Mouse (Mus musculus) G1E (cell line): Measurements from ENCODE around the gene Gm11567. TPM values are rescaled to one million over a fixed set of nuclear protein-coding genes. Genes with fewer than 3 reads are reported as not detected.
"Not testable (repeated sequence)": the region's sequence is repeated elsewhere in the genome, so short reads cannot be mapped to it uniquely, and the experiment has no call there.

Experiments
- ATAC-seq: 2 replicates; pipeline ENCODE4 v1.8.0; 2016; ENCODE audit warnings: mild to moderate bottlenecking; ENCODE audit not compliant: insufficient number of reproducible peaks, poor library complexity, low FRiP score, severe bottlenecking; ENCODE audit errors: extremely low read depth
- DNase-seq: peaks from one replicate; pipeline ENCODE4 v3.0.0; 2012; ENCODE audit warnings: low spot score
- H3K27me3 ChIP-seq: 2 replicates; pipeline ENCODE4 v1.6.1; 2012; ENCODE audit warnings: mild to moderate bottlenecking, low read length, inconsistent platforms; ENCODE audit not compliant: insufficient read depth
- H3K36me3 ChIP-seq: replicated peaks from 2 replicates; pipeline ENCODE3; 2012; ENCODE audit warnings: mild to moderate bottlenecking, inconsistent platforms
- H3K4me1 ChIP-seq: 2 replicates; pipeline ENCODE4 v1.6.1; 2012; ENCODE audit warnings: low read depth, low read length, inconsistent platforms, mixed read lengths; ENCODE audit not compliant: insufficient read depth
- H3K4me3 ChIP-seq: 2 replicates; pipeline ENCODE4 v1.5.1; 2012; ENCODE audit warnings: low read depth, mild to moderate bottlenecking, inconsistent platforms, low read length, moderate library complexity, mixed read lengths
- H3K9me3 ChIP-seq: replicated peaks from 2 replicates; pipeline ENCODE4 v1.6.1; 2012; ENCODE audit warnings: inconsistent platforms
- CTCF ChIP-seq: IDR thresholded peaks from 2 replicates; pipeline ENCODE4 v1.5.1; 2012; ENCODE audit warnings: low read depth, low read length, inconsistent platforms, mixed read lengths
- GATA1 ChIP-seq: IDR thresholded peaks from 2 replicates; pipeline ENCODE4 v1.6.1; 2012; ENCODE audit warnings: borderline replicate concordance, low read length, inconsistent platforms, mixed read lengths
- GATA2 ChIP-seq: IDR thresholded peaks from 2 replicates; pipeline ENCODE4 v1.6.1; 2012; ENCODE audit warnings: low read depth, low read length, inconsistent platforms, borderline replicate concordance
- POLR2AphosphoS5 ChIP-seq: IDR thresholded peaks from 2 replicates; pipeline ENCODE4 v1.6.1; 2012; ENCODE audit warnings: low read depth, low read length, inconsistent platforms; ENCODE audit not compliant: insufficient replicate concordance
- TAL1 ChIP-seq: conservative IDR thresholded peaks from 2 replicates; pipeline ENCODE4 v1.6.1; 2012; ENCODE audit warnings: low read depth, low read length, inconsistent platforms, mixed read lengths
- polyA plus RNA-seq: library from polyadenylated mRNA; stranded (reverse); fragments of >175 nt; gene quantifications from 2 replicates; pipeline ENCODE4 v1.2.3, GENCODE M21; 2012
- total RNA-seq, 2 experiments: library from RNA; stranded (forward) in 1 of 2; stranded (reverse) in 1 of 2; fragments of 200-1000 nt in 1 of 2; fragments of >200 nt in 1 of 2; fragmentation: Nextera tagmentation in 1 of 2; gene quantifications; 2 replicates each; pipeline ENCODE4 v1.2.3; 2014 to 2017

Gene Gm11567
- total and polyA plus RNA-seq, 3 experiments = not detected

DNA sequence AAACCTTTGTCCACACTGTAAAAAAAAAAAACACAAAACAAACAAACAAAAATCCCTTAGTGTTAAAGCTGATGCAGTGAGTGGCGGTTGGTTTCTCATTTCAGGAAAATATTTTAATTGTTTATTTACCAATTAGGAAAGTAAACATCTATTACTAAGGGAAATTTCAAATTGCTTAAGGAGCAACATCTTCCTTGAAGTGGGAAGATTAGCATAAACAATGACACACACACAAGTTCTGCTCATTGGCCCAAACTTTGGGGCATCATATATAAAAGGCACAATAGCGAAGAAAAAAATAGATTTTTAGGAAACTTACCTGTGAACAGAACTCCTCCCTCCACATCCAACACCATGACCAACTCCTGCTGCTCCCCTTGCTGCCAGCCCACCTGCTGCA lies 21.4 kb upstream of the Gm11567 start, which contains the start of gene Gm11568:
TSS of gene Gm11568 (plus strand) at position 301 of the 400 bp plus-strand sequence.
- no peak for DNase-seq
- no peak for TF ChIP-seq TAL1
- TF ChIP-seq GATA2 = no peak
- TF ChIP-seq GATA1 = no peak
- no peak for TF ChIP-seq CTCF

DNA sequence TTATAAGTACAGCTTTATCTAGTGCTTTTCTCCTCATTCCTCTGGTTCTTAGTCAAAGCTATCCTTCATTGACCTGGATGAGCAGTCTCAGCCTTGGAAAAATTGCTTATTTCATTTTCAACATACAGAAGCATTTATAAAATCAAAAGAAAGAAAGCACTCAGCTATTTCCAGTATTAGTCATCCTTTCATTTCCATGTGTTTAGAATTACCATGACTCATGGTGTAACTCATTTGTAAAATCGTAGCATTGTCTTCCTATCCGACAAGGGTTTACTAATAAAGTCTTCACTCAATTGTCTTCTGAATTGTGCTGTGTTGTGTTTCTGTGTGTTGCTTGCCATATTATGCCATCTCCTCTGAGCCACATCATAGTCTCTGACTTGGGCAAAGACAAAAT lies 20.2 kb upstream of the Gm11567 start:
- Histone ChIP-seq H3K4me1 (no peaks in the 10 kb centered on the region), H3K4me3 (no peak overlapping the region), H3K9me3 (peaks cover 25% of the 10 kb centered on the region), H3K36me3 (no peaks in the 10 kb centered on the region), H3K27me3 (no peaks in the 10 kb centered on the region)
- DNase-seq (no peak), ATAC-seq (no peak)
- no peak for TF ChIP-seq CTCF
- no peak for TF ChIP-seq TAL1
- no peak for TF ChIP-seq POLR2AphosphoS5
- TF ChIP-seq GATA2 = no peak

More for the DNA sequence above, 21.4 kb upstream of the Gm11567 start, which contains the start of gene Gm11568:
- no peaks in the 10 kb centered on the region for H3K36me3 ChIP-seq
- no peak within 1 kb of the TSS for H3K4me3 ChIP-seq
- H3K4me1 ChIP-seq = no peaks in the 10 kb centered on the region
- no peak for ATAC-seq
- H3K9me3 ChIP-seq = peaks cover 23% of the 10 kb centered on the region
- no peaks in the 10 kb centered on the region for H3K27me3 ChIP-seq

DNA sequence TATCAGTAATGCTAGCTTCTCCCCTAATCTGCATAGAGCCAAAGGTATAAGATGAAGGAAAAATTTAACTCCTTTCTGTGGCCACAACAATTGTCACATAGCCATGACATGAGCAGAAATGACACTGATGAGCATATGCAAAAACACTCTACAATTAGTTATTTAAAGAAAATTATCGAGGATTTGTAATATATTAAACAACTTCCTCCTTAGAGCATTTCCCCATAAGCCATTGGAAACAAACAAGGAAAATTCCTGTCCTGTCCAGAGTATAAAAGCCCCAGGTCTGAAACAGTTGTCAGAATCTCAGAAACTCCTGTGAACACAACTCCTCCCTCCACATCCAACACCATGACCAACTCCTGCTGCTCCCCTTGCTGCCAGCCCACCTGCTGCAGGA lies 14.8 kb upstream of the Gm11567 start, which contains the start of gene Gm11559:
TSS of gene Gm11559 (plus strand) at position 301 of the 400 bp plus-strand sequence.
- H3K4me1 ChIP-seq, DNase-seq, ATAC-seq, H3K36me3 ChIP-seq, H3K4me3 ChIP-seq, H3K27me3 ChIP-seq: not testable (repeated sequence)
- peaks cover 20% of the 10 kb centered on the region for H3K9me3 ChIP-seq

DNA sequence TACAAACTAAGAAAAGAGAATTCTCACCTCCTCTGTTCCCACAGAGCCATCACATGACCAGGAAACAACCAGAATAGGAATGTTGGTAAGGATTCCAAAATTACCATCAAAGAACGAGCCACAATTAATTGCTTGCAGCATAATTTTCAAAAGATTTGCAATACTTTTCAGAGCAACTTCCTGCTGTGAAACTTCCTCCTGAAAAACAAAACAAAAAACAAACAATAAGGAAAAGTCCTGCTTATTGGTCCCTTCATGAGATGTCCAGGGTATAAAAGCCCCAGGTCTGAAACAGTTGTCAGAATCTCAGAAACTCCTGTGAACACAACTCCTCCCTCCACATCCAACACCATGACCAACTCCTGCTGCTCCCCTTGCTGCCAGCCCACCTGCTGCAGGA lies 5.9 kb upstream of the Gm11567 start, which contains the start of gene Krtap9-1:
TSS of gene Krtap9-1 (plus strand) at position 301 of the 400 bp plus-strand sequence.
- not testable (repeated sequence) for ATAC-seq

DNA sequence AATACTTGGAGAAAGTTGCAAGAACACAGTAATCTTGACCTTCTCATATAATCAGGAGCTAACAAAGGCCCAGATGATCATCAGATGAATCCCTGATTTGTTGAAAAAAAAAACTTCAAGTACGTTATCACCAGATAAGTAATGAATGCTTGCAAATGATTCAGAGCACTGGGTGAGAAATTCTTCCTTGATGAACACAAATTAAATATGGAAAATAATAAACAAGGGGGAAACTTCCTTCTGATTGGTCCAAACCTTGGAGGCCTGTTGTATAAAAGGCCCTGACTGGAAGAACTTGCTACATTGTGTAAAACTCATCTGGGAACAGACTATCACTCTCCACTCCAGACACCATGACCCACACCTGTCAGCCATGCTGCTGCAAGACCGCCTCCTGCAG lies 28.6 kb downstream of the Gm11567 start, which contains the start of gene Krtap31-1:
TSS of gene Krtap31-1 (plus strand) at position 301 of the 400 bp plus-strand sequence.
- H3K9me3 ChIP-seq = peaks cover 19% of the 10 kb centered on the region
- no peak for ATAC-seq
- no peaks in the 10 kb centered on the region for H3K36me3 ChIP-seq
- no peaks in the 10 kb centered on the region for H3K4me1 ChIP-seq
- TF ChIP-seq TAL1 (no peak), CTCF (no peak), POLR2AphosphoS5 (no peak), GATA2 (no peak), GATA1 (no peak)
- no peaks in the 10 kb centered on the region for H3K27me3 ChIP-seq
- no peak for DNase-seq
- no peak within 1 kb of the TSS for H3K4me3 ChIP-seq

More for the DNA sequence above, 5.9 kb upstream of the Gm11567 start, which contains the start of gene Krtap9-1:
- not testable (repeated sequence) for H3K36me3 ChIP-seq, H3K4me3 ChIP-seq, H3K9me3 ChIP-seq, H3K27me3 ChIP-seq, DNase-seq, H3K4me1 ChIP-seq

DNA sequence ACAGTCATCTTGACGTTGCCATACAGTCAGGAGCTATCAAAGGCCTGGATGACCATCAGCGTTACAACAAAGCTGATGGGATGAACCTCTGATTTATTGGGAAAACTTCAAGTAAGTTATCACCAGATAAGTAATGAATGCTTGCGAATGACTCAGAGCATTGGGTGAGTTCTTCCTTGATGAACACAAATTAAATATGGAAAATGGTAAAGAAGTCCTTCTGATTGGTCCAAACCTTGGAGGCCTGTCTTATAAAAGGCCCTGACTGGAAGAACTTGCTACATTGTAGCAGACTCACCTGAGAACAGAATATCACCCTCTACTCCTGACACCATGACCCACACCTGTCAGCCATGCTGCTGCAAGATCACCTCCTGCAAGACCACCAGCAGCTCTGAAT lies 35.5 kb downstream of the Gm11567 start, which contains the start of gene Gm11565:
TSS of gene Gm11565 (plus strand) at position 301 of the 400 bp plus-strand sequence.
- Histone ChIP-seq H3K4me3 (no peak within 1 kb of the TSS), H3K27me3 (no peaks in the 10 kb centered on the region), H3K36me3 (no peaks in the 10 kb centered on the region), H3K9me3 (peaks cover 31% of the 10 kb centered on the region), H3K4me1 (no peaks in the 10 kb centered on the region)
- DNase-seq = no peak
- ATAC-seq = no peak
- TF ChIP-seq GATA2 (no peak), GATA1 (no peak), TAL1 (no peak), CTCF (no peak), POLR2AphosphoS5 (no peak)

Other genes with a start within 250 kb of the Gm11567 start
Only the 20 nearest of the 35 such genes appear.
- gene Gm11595, start 106.3 kb upstream of the Gm11567 start, total RNA-seq (2014; fragmentation: Nextera tagmentation) = not detected in 2 replicates
- 0.12 TPM in 1 of 2 replicates, not detected in the other for gene Gm11595, start 106.3 kb upstream of the Gm11567 start, total RNA-seq (2017)
- gene Gm11595, start 106.3 kb upstream of the Gm11567 start, polyA plus RNA-seq = not detected in 2 replicates
- gene Krtap4-8, start 98.5 kb upstream of the Gm11567 start, total RNA-seq (2014; fragmentation: Nextera tagmentation) = not detected in 2 replicates
- 0.27 TPM in 1 of 2 replicates, not detected in the other for gene Krtap4-8, start 98.5 kb upstream of the Gm11567 start, total RNA-seq (2017)
- not detected in 2 replicates for gene Krtap4-8, start 98.5 kb upstream of the Gm11567 start, polyA plus RNA-seq
- not detected in 2 replicates for gene Krtap4-9, start 94.0 kb upstream of the Gm11567 start, total RNA-seq (2014; fragmentation: Nextera tagmentation)
- not detected in 2 replicates for gene Krtap4-9, start 94.0 kb upstream of the Gm11567 start, total RNA-seq (2017)
- not detected in 2 replicates for gene Krtap4-9, start 94.0 kb upstream of the Gm11567 start, polyA plus RNA-seq
- gene Gm11596, start 85.7 kb upstream of the Gm11567 start, total RNA-seq (2014; fragmentation: Nextera tagmentation) = not detected in 2 replicates
- gene Gm11596, start 85.7 kb upstream of the Gm11567 start, total RNA-seq (2017) = 0.12 TPM in 1 of 2 replicates, not detected in the other
- not detected in 2 replicates for gene Gm11596, start 85.7 kb upstream of the Gm11567 start, polyA plus RNA-seq
- not detected in 2 replicates for gene Gm11569, start 80.3 kb upstream of the Gm11567 start, total RNA-seq (2014; fragmentation: Nextera tagmentation)
- gene Gm11569, start 80.3 kb upstream of the Gm11567 start, total RNA-seq (2017) = not detected in 2 replicates
- gene Gm11569, start 80.3 kb upstream of the Gm11567 start, polyA plus RNA-seq = not detected in 2 replicates
- gene Gm11554, start 74.7 kb upstream of the Gm11567 start, total RNA-seq (2014; fragmentation: Nextera tagmentation) = not detected in 2 replicates
- not detected in 2 replicates for gene Gm11554, start 74.7 kb upstream of the Gm11567 start, total RNA-seq (2017)
- not detected in 2 replicates for gene Gm11554, start 74.7 kb upstream of the Gm11567 start, polyA plus RNA-seq
- gene Krtap4-13, start 69.3 kb upstream of the Gm11567 start, total RNA-seq (2014; fragmentation: Nextera tagmentation) = not detected in 2 replicates
- not detected in 2 replicates for gene Krtap4-13, start 69.3 kb upstream of the Gm11567 start, total RNA-seq (2017)
- gene Krtap4-13, start 69.3 kb upstream of the Gm11567 start, polyA plus RNA-seq = not detected in 2 replicates
- gene Gm11564, start 63.5 kb upstream of the Gm11567 start, total RNA-seq (2014; fragmentation: Nextera tagmentation) = not detected in 2 replicates
- gene Gm11564, start 63.5 kb upstream of the Gm11567 start, total RNA-seq (2017) = not detected in 2 replicates
- not detected in 2 replicates for gene Gm11564, start 63.5 kb upstream of the Gm11567 start, polyA plus RNA-seq
- gene 2300003K06Rik, start 41.1 kb upstream of the Gm11567 start, total RNA-seq (2014; fragmentation: Nextera tagmentation) = not detected in 2 replicates
- not detected in 2 replicates for gene 2300003K06Rik, start 41.1 kb upstream of the Gm11567 start, total RNA-seq (2017)
- gene 2300003K06Rik, start 41.1 kb upstream of the Gm11567 start, polyA plus RNA-seq = not detected in 2 replicates
- gene Krtap4-16, start 27.6 kb upstream of the Gm11567 start, total RNA-seq (2014; fragmentation: Nextera tagmentation) = not detected in 2 replicates
- not detected in 2 replicates for gene Krtap4-16, start 27.6 kb upstream of the Gm11567 start, total RNA-seq (2017)
- gene Krtap4-16, start 27.6 kb upstream of the Gm11567 start, polyA plus RNA-seq = not detected in 2 replicates
- gene Gm11568, start 21.3 kb upstream of the Gm11567 start, total RNA-seq (2014; fragmentation: Nextera tagmentation) = not detected in 2 replicates
- gene Gm11568, start 21.3 kb upstream of the Gm11567 start, total RNA-seq (2017) = not detected in 2 replicates
- gene Gm11568, start 21.3 kb upstream of the Gm11567 start, polyA plus RNA-seq = not detected in 2 replicates
- gene Gm11559, start 14.7 kb upstream of the Gm11567 start, total RNA-seq (2014; fragmentation: Nextera tagmentation) = not detected in 2 replicates
- 0.29 TPM in 1 of 2 replicates, not detected in the other for gene Gm11559, start 14.7 kb upstream of the Gm11567 start, total RNA-seq (2017)
- not detected in 2 replicates for gene Gm11559, start 14.7 kb upstream of the Gm11567 start, polyA plus RNA-seq
- gene Krtap9-1, start 5.8 kb upstream of the Gm11567 start, total RNA-seq (2014; fragmentation: Nextera tagmentation) = not detected in 2 replicates
- not detected in 2 replicates for gene Krtap9-1, start 5.8 kb upstream of the Gm11567 start, total RNA-seq (2017)
- gene Krtap9-1, start 5.8 kb upstream of the Gm11567 start, polyA plus RNA-seq = not detected in 2 replicates
- gene Krtap31-1, start 28.7 kb downstream of the Gm11567 start, total RNA-seq (2014; fragmentation: Nextera tagmentation) = not detected in 2 replicates
- 0.27 and 0.29 TPM in 2 replicates for gene Krtap31-1, start 28.7 kb downstream of the Gm11567 start, total RNA-seq (2017)
- not detected in 2 replicates for gene Krtap31-1, start 28.7 kb downstream of the Gm11567 start, polyA plus RNA-seq
- gene Gm11565, start 35.6 kb downstream of the Gm11567 start, total RNA-seq (2014; fragmentation: Nextera tagmentation) = not detected in 2 replicates
- gene Gm11565, start 35.6 kb downstream of the Gm11567 start, total RNA-seq (2017) = 0.16 and 0.23 TPM in 2 replicates
- gene Gm11565, start 35.6 kb downstream of the Gm11567 start, polyA plus RNA-seq = not detected in 2 replicates
- not detected in 2 replicates for gene Krtap31-2, start 57.1 kb downstream of the Gm11567 start, total RNA-seq (2014; fragmentation: Nextera tagmentation)
- gene Krtap31-2, start 57.1 kb downstream of the Gm11567 start, total RNA-seq (2017) = not detected in 2 replicates
- gene Krtap31-2, start 57.1 kb downstream of the Gm11567 start, polyA plus RNA-seq = not detected in 2 replicates
- not detected in 2 replicates for gene Krtap9-5, start 69.3 kb downstream of the Gm11567 start, total RNA-seq (2014; fragmentation: Nextera tagmentation)
- gene Krtap9-5, start 69.3 kb downstream of the Gm11567 start, total RNA-seq (2017) = not detected in 2 replicates
- gene Krtap9-5, start 69.3 kb downstream of the Gm11567 start, polyA plus RNA-seq = not detected in 2 replicates
- not detected in 2 replicates for gene Krtap29-1, start 99.9 kb downstream of the Gm11567 start, total RNA-seq (2014; fragmentation: Nextera tagmentation)
- gene Krtap29-1, start 99.9 kb downstream of the Gm11567 start, total RNA-seq (2017) = not detected in 2 replicates
- not detected in 2 replicates for gene Krtap29-1, start 99.9 kb downstream of the Gm11567 start, polyA plus RNA-seq
- not detected in 2 replicates for gene Krtap16-1, start 107.4 kb downstream of the Gm11567 start, total RNA-seq (2014; fragmentation: Nextera tagmentation)
- gene Krtap16-1, start 107.4 kb downstream of the Gm11567 start, total RNA-seq (2017) = 0.06 and 0.11 TPM in 2 replicates
- gene Krtap16-1, start 107.4 kb downstream of the Gm11567 start, polyA plus RNA-seq = not detected in 2 replicates
- gene Krtap17-1, start 114.8 kb downstream of the Gm11567 start, total RNA-seq (2014; fragmentation: Nextera tagmentation) = not detected in 2 replicates
- gene Krtap17-1, start 114.8 kb downstream of the Gm11567 start, total RNA-seq (2017) = not detected in 2 replicates
- not detected in 2 replicates for gene Krtap17-1, start 114.8 kb downstream of the Gm11567 start, polyA plus RNA-seq